Mouse (Mus musculus): ENCODE results near the gene Gm14124. TPM values are rescaled to one million over a fixed set of nuclear protein-coding genes. Genes with fewer than 3 reads are reported as not detected.
"Not testable (repeated sequence)": the region's sequence is repeated elsewhere in the genome, so short reads cannot be mapped to it uniquely, and the experiment has no call there.

Gm14124 gene
- polyA plus RNA-seq (2021): 0.03 TPM

DNA sequence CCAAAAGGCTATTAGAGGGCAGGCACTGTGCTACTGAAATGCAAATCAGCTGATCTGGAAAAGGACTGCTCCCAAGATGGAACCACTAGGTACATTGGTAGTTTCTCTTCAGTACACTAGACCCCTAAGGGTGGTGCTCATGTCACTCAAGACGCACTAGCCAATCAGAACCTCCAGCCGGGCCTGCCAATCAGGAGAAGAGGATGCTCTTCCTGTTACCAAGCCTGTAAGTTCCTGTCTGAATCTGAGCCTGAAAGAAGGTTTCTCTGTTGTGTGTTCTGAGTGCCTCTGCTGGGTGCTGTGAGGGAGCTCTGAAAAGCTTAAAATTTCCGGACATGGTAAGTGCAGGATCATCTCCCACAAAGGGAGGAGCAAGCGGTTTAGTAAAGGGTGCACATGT lies at the start of gene Gm14124:
Gm14124 (plus strand) TSS at position 227 of the 400 bp plus-strand sequence.
- ATAC-seq; CTCF ChIA-PET; in situ Hi-C loops (cut with MboI; ENCODE audit: low pct_unique_long_range_greater_than_20kb); DNase-seq (ENCODE audit: low read depth, low spot score); POLR2A ChIA-PET; H3K27me3 ChIP-seq: not testable (repeated sequence)

DNA sequence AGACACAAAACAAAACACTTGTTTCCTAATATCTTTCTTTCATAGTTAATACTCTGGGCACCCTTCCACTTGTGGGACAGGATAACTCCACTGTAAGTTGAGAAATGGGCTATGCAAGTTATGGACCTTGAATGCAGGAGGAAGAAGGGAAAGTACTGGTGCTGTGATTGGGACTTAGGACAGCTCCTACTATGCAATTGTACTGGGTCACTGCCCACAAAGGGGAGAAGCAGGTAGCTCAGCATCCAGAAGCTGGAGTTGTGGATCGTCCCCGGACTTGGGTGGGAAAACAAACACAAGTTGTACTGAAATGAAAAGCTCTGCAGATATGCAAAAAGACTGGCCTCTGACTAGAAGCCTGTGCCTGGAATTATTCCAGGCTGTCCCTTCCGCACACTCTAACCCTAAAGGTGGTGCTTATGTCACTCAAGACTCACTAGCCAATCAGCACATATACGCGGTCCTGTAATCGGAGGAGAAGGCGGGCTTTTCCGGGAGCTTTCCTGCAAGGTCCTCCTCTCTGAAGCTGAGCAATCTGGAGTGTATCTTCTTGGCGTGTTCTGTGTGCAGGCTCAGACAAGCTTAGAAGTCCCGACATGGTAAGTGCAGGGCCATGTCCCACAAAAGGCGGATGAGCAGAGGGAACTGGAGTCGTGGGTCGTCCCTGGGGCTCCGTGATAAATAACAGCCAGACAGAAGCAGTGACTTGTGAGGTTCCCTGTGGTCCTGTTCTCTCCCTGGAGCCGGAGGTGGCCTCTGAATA lies 39.5 kb upstream of the Gm14124 start, which contains the start of gene Zfp937:
Zfp937 (plus strand) TSS at position 474 of the 763 bp plus-strand sequence.
- CTCF ChIA-PET, POLR2A ChIA-PET: not testable (repeated sequence)

DNA sequence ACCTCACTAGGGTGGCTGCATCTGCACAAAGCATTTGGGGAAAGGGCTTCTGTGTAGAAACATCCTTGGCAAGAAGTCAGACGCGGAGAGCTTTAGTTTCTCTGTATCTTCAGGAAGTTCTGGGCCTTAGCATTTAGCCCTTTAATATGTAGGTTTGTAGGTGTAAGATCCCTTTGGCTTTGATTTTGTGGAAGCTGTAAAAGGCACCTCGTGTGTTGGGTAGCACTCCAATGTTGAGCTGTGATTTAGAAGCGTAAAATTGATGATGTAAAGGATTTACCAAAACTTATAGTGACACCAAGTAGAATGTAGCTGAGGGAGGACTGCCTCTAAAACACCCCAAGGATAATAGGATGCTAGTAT lies 39.0 kb upstream of the Gm14124 start:
- DNase-seq (ENCODE audit: low read depth, low spot score); H3K27me3 ChIP-seq; in situ Hi-C loops (cut with MboI; ENCODE audit: low pct_unique_long_range_greater_than_20kb); POLR2A ChIA-PET; CTCF ChIA-PET: not testable (repeated sequence)
- ATAC-seq: peak; percentile 18

More for the DNA sequence above, 39.5 kb upstream of the Gm14124 start, which contains the start of gene Zfp937:
- in situ Hi-C loops (cut with MboI; ENCODE audit: low pct_unique_long_range_greater_than_20kb); H3K27me3 ChIP-seq; DNase-seq (ENCODE audit: low read depth, low spot score): not testable (repeated sequence)
- ATAC-seq: peak; percentile 96

DNA sequence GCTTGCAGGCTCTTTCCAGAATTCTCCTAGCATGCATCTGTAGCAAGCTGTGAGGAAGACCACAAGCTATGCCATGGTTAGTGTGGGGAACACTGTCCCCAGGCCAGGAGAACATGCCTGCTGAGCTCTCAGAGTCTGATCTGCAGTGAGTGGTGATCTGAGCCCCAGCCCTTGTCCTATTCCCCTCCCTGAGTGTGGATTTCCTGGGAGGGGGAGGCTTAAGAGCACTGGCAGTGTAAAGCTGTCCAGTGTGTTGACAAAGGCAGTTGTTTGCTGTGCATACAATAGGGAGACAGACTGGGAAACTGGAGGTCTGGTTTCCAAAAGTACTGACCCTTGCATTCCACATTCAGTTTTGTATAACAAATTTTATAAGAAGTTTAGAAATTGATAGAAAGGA lies 34.1 kb upstream of the Gm14124 start:
- DNase-seq (ENCODE audit: low read depth, low spot score); CTCF ChIA-PET; in situ Hi-C loops (cut with MboI; ENCODE audit: low pct_unique_long_range_greater_than_20kb); H3K27me3 ChIP-seq; ATAC-seq; POLR2A ChIA-PET: not testable (repeated sequence)

DNA sequence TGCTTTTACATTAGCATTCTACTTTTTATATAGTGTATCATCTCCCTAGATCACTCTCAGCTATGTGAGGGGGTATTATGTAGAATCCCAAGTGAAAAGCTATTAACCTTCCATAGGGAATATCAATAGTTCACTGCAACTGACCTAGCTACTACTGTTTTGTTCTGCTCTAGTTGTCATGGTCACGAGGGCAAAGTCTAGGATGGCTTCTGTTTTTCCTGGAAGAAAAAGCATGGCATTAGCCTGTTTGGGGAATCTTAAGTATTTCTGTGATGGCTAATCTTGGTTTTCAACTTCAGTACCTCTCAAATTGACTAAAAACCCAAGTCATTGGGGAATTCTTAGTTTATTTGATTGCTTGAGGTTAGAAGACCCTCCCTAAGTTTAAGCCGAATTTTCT lies 14.1 kb upstream of the Gm14124 start:
- in situ Hi-C loops (cut with MboI; ENCODE audit: low pct_unique_long_range_greater_than_20kb): no loop called here
- no peaks in the 10 kb centered on the region for H3K27me3 ChIP-seq
- POLR2A ChIA-PET: no interaction called here

DNA sequence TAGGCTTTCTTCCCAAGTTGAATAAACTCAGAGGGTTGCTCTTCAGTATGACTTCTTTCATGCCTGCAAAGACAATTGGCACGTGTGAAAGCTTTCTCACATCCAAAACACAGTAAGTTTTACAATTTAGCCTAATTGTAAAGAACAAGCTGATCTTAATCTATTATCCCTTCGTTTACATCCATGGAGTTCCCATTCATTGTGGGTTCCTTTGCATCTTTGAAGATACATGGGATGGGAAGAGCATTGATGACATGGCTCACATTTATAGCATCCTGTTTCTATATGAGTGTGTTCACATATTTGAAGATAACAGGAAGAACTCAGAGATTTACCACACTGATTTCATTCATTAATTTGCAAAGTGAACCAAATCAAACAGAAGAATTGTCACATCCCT lies 1.8 kb upstream of the Gm14124 start, which contains the start of gene Gm21994:
Gm21994 (minus strand) TSS at position 101 of the 400 bp plus-strand sequence.
- POLR2A ChIA-PET; DNase-seq (ENCODE audit: low read depth, low spot score); in situ Hi-C loops (cut with MboI; ENCODE audit: low pct_unique_long_range_greater_than_20kb); ATAC-seq; CTCF ChIA-PET; H3K27me3 ChIP-seq: not testable (repeated sequence)

More for the DNA sequence above, 14.1 kb upstream of the Gm14124 start:
- DNase-seq (ENCODE audit: low read depth, low spot score): no peak
- ATAC-seq: no peak
- no peak for TF ChIP-seq CTCF (IDR thresholded peaks at IDR 0.05)
- CTCF ChIA-PET: no interaction called here

DNA sequence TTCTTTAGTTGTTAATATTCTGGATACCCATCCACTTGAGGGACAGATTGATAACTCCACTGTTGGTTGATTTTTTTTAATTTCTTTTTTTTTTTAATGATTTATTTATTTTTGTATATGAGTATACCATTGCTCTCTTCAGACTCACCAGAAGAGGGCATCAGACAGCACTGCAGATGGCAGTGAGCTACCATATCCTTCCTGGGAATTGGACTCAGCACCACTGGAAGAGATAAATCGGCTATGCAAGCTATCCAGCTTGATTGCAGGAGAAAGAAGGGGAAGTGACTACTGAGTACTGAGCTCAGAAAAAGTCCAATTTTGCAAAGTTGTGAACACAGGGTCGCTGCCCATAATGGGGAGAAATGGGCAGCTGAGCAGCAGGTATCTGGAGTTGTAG lies 456 bp upstream of the Gm14124 start:
- ATAC-seq; POLR2A ChIA-PET; DNase-seq (ENCODE audit: low read depth, low spot score); H3K27me3 ChIP-seq; CTCF ChIA-PET; in situ Hi-C loops (cut with MboI; ENCODE audit: low pct_unique_long_range_greater_than_20kb): not testable (repeated sequence)

DNA sequence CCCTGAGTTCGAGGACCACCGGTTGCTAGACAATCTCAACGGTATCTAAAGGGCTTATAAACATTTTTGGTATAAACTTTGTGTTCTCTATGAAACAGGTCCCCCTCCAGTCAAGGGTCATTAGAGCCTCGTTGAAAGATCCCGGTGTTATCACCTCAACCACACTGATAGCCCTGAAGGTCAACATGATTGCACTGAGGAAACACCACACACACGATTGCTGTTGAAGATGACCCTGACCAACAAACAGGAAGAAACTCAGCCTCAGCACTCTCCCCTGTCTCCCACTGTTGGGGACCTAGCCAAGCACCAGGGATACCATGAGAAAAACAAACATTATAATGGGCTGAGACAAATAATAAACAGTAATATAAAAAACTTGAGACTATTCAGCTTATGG lies 36.4 kb downstream of the Gm14124 start:
- CTCF ChIA-PET: interaction anchor here (1.3 kb wide), 1 partner anchor 15 kb away, joined by 3 read pairs; no protein-coding TSS in a partner anchor
- DNase-seq (ENCODE audit: low read depth, low spot score) (no peak), ATAC-seq (no peak)
- TF ChIP-seq CTCF (IDR thresholded peaks at IDR 0.05): no peak
- H3K27me3 ChIP-seq: no peaks in the 10 kb centered on the region
- in situ Hi-C loops (cut with MboI; ENCODE audit: low pct_unique_long_range_greater_than_20kb): no loop called here
- POLR2A ChIA-PET: no interaction called here

DNA sequence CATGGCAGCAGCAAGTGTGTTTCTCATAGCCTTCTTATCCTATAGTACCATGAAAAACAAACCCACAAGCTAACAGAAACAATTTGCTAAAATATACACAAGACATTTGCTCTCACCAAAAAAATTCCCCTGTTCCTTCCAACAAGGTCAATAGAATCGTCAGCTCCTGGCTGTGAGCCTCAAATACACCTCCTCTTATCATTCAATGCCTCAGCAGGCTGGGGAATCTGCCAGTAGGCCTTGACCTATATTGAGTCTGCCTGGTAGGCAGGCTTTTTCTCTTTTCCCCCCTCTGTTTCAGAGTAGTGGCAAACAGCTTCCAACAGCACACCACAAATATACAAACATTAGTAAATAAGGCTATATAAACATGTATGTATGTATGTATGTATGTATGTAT lies 41.8 kb downstream of the Gm14124 start:
- DNase-seq (ENCODE audit: low read depth, low spot score): no peak
- no peak for ATAC-seq
- no peaks in the 10 kb centered on the region for H3K27me3 ChIP-seq
- no peak for TF ChIP-seq CTCF (IDR thresholded peaks at IDR 0.05)
- in situ Hi-C loops (cut with MboI; ENCODE audit: low pct_unique_long_range_greater_than_20kb): no loop called here
- CTCF ChIA-PET: no interaction called here
- POLR2A ChIA-PET: no interaction called here

DNA sequence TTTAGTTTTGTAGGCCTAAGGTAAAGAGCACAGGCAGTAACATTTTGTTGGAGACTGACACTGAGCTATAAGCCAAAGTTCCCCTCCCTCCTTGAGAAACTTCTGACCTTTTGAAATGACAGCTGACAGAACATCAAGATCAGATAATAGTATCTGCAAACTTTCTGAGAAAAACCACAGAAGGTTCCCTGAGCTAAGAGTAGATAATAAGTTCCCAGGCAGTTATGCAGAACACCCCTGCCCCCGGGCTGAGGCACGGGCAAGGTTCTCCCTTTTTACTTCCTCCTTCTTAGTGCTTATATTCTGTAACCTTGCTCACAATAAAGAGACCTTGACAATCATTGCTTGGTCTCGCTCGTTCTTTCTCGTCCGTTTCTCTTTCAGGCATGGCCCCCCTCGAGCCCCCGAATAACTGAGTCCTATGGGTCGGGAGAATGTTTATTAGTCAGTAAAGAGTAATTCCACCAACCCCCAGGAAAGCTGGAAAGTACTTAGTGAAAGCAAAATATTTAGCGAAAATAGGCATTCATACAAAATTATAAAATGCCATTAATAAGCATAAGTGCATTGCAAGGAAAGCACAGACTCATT lies 50.0 kb downstream of the Gm14124 start:
- no peak for TF ChIP-seq CTCF (IDR thresholded peaks at IDR 0.05)
- ATAC-seq (no peak), DNase-seq (ENCODE audit: low read depth, low spot score) (no peak)
- in situ Hi-C loops (cut with MboI; ENCODE audit: low pct_unique_long_range_greater_than_20kb): no loop called here
- CTCF ChIA-PET: no interaction called here
- H3K27me3 ChIP-seq: peaks cover 4% of the 10 kb centered on the region
- POLR2A ChIA-PET: no interaction called here

DNA sequence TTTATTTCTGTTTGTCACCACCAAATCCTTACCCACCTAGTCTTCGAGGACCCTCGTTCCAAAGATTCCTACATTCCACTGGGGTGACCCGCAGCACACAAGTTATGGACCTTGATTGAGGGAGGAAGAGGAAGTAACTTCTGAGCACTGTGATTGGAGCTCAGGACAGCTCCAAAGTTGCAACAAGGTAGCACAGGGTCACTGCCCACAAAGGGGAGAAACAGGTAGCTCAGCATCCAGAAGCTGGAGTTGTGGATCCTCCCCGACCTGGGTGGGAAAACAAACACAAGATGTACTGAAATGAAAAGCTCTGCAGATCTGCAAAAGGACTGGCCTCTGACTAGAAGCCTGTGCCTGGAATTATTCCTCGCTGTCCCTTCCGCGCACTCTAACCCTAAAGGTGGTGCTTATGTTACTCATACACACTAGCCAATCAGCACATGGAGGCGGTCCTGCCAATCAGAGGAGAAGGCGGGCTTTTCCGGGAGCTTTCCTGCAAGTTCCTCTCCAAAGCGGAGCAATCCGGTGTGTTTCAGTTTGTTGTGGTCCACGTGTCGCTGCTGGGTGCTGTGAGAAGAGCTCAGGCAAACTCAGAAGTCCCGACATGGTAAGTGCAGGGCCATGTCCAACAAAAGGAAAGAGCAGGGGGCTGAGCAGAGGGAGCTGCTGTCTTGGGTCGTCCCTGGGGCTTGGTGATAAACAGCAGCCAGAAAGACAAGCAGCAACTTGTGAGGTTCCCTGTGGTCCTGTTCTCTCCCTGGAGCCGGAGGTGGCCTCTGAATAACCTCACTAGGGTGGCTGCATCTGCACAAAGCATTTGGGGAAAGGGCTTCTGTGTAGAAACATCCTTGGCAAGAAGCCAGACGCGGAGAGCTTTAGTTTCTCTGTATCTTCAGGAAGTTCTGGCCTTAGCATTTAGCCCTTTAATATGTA lies 53.9 kb downstream of the Gm14124 start:
- DNase-seq (ENCODE audit: low read depth, low spot score): peak; percentile 66
- in situ Hi-C loops (cut with MboI; ENCODE audit: low pct_unique_long_range_greater_than_20kb); H3K27me3 ChIP-seq; CTCF ChIA-PET: not testable (repeated sequence)
- POLR2A ChIA-PET: interaction anchor here (0.6 kb wide), 1 partner anchor 1415 kb away, joined by 3 read pairs; no protein-coding TSS in a partner anchor
- peak; percentile 99 for ATAC-seq

Data from Patski (cell line).